Mouse (Mus musculus): Measurements from ENCODE around the gene Ppan. TPM values are rescaled to one million over a fixed set of nuclear protein-coding genes. Genes with fewer than 3 reads are reported as not detected.

Gene Ppan
- polyA plus RNA-seq (2012; rRNA removed): 147 and 175 TPM in 2 replicates
- 79.8 and 82.7 TPM in 2 replicates for polyA plus RNA-seq (2014; fragmentation: Nextera tagmentation; extraction: Ambion mirVana)

GRCm38 (mm10) chr9:20887704-20888385, at the start of gene Ppan:
Ppan (plus strand) TSS chr9:20888175.
- ATAC-seq (ENCODE audit: low FRiP score, low read depth): peak; percentile 94
- Histone ChIP-seq H3K27ac (replicated peaks; ENCODE audit: low read depth, low read length) (peak within 1 kb of the TSS; percentile 94), H3K9ac (ENCODE audit: low read depth, low read length, severe bottlenecking) (peak within 1 kb of the TSS; percentile 86), H3K4me2 (replicated peaks; ENCODE audit: low read depth, low read length, severe bottlenecking) (peak within 1 kb of the TSS; percentile 54), H3K36me3 (ENCODE audit: control insufficient read depth, insufficient read depth, low read length) (peaks cover 37% of the 10 kb centered on the region), H3K9me3 (ENCODE audit: control insufficient read depth, low read length) (no peaks in the 10 kb centered on the region), H3K27me3 (ENCODE audit: control insufficient read depth, insufficient read depth, low read length) (no peaks in the 10 kb centered on the region), H3K4me3 (replicated peaks; ENCODE audit: low read length) (peak within 1 kb of the TSS; percentile 95), H3K4me1 (ENCODE audit: control insufficient read depth, insufficient read depth, low read length) (no peaks in the 10 kb centered on the region)
- TF ChIP-seq POLR2A (IDR thresholded peaks at IDR 0.05; ENCODE audit: borderline replicate concordance, extremely low read depth, insufficient read depth, insufficient read length): peak; percentile 60; the same call in 1 of the 2 replicates
- under 1% methylated on average over 36 of the region's 43 CpGs for WGBS
- DNase-seq (ENCODE audit: low spot score): peak; percentile 95

GRCm38 (mm10) chr9:20838931-20839330, 49.0 kb upstream of the Ppan start:
- no peak for TF ChIP-seq POLR2A (IDR thresholded peaks at IDR 0.05; ENCODE audit: borderline replicate concordance, extremely low read depth, insufficient read depth, insufficient read length)
- Histone ChIP-seq H3K4me3 (replicated peaks; ENCODE audit: low read length) (no peak overlapping the region), H3K9ac (ENCODE audit: low read depth, low read length, severe bottlenecking) (no peak overlapping the region), H3K27me3 (ENCODE audit: control insufficient read depth, insufficient read depth, low read length) (no peaks in the 10 kb centered on the region), H3K36me3 (ENCODE audit: control insufficient read depth, insufficient read depth, low read length) (no peaks in the 10 kb centered on the region), H3K9me3 (ENCODE audit: control insufficient read depth, low read length) (no peaks in the 10 kb centered on the region), H3K27ac (replicated peaks; ENCODE audit: low read depth, low read length) (no peak overlapping the region), H3K4me2 (replicated peaks; ENCODE audit: low read depth, low read length, severe bottlenecking) (no peak overlapping the region), H3K4me1 (ENCODE audit: control insufficient read depth, insufficient read depth, low read length) (no peaks in the 10 kb centered on the region)
- WGBS: 58% methylated on average over 6 of the region's 6 CpGs
- no peak for DNase-seq (ENCODE audit: low spot score)
- no peak for ATAC-seq (ENCODE audit: low FRiP score, low read depth)

GRCm38 (mm10) chr9:20842211-20842610, 45.8 kb upstream of the Ppan start:
- ATAC-seq (ENCODE audit: low FRiP score, low read depth) (no peak), DNase-seq (ENCODE audit: low spot score) (no peak)
- no peak overlapping the region for H3K4me3 ChIP-seq (replicated peaks; ENCODE audit: low read length)
- no peak for TF ChIP-seq POLR2A (IDR thresholded peaks at IDR 0.05; ENCODE audit: borderline replicate concordance, extremely low read depth, insufficient read depth, insufficient read length)
- H3K4me2 ChIP-seq (replicated peaks; ENCODE audit: low read depth, low read length, severe bottlenecking): no peak overlapping the region
- no peak overlapping the region for H3K27ac ChIP-seq (replicated peaks; ENCODE audit: low read depth, low read length)
- H3K9me3 ChIP-seq (ENCODE audit: control insufficient read depth, low read length): no peaks in the 10 kb centered on the region
- 70% methylated on average over 4 of the region's 4 CpGs for whole genome bisulfite sequencing
- no peaks in the 10 kb centered on the region for H3K36me3 ChIP-seq (ENCODE audit: control insufficient read depth, insufficient read depth, low read length)
- no peaks in the 10 kb centered on the region for H3K27me3 ChIP-seq (ENCODE audit: control insufficient read depth, insufficient read depth, low read length)
- no peaks in the 10 kb centered on the region for H3K4me1 ChIP-seq (ENCODE audit: control insufficient read depth, insufficient read depth, low read length)
- H3K9ac ChIP-seq (ENCODE audit: low read depth, low read length, severe bottlenecking): no peak overlapping the region

- H3K4me1 ChIP-seq (ENCODE audit: control insufficient read depth, insufficient read depth, low read length): no peaks in the 10 kb centered on the region
- ATAC-seq (ENCODE audit: low FRiP score, low read depth): no peak
- DNase-seq (ENCODE audit: low spot score): peak; percentile 22
- no peaks in the 10 kb centered on the region for H3K36me3 ChIP-seq (ENCODE audit: control insufficient read depth, insufficient read depth, low read length)
- H3K9ac ChIP-seq (ENCODE audit: low read depth, low read length, severe bottlenecking): no peak overlapping the region
- no peak overlapping the region for H3K4me3 ChIP-seq (replicated peaks; ENCODE audit: low read length)
- TF ChIP-seq POLR2A (IDR thresholded peaks at IDR 0.05; ENCODE audit: borderline replicate concordance, extremely low read depth, insufficient read depth, insufficient read length): no peak
- H3K9me3 ChIP-seq (ENCODE audit: control insufficient read depth, low read length): no peaks in the 10 kb centered on the region
- 33% methylated on average over 2 of the region's 2 CpGs for WGBS
- no peaks in the 10 kb centered on the region for H3K27me3 ChIP-seq (ENCODE audit: control insufficient read depth, insufficient read depth, low read length)
- no peak overlapping the region for H3K4me2 ChIP-seq (replicated peaks; ENCODE audit: low read depth, low read length, severe bottlenecking)
- no peak overlapping the region for H3K27ac ChIP-seq (replicated peaks; ENCODE audit: low read depth, low read length)
Observed at GRCm38 (mm10) chr9:20842670-20843069, 45.3 kb upstream of the Ppan start.

- Histone ChIP-seq H3K9me3 (ENCODE audit: control insufficient read depth, low read length) (no peaks in the 10 kb centered on the region), H3K36me3 (ENCODE audit: control insufficient read depth, insufficient read depth, low read length) (no peaks in the 10 kb centered on the region), H3K4me3 (replicated peaks; ENCODE audit: low read length) (no peak overlapping the region), H3K4me1 (ENCODE audit: control insufficient read depth, insufficient read depth, low read length) (no peaks in the 10 kb centered on the region), H3K27me3 (ENCODE audit: control insufficient read depth, insufficient read depth, low read length) (no peaks in the 10 kb centered on the region), H3K9ac (ENCODE audit: low read depth, low read length, severe bottlenecking) (no peak overlapping the region), H3K4me2 (replicated peaks; ENCODE audit: low read depth, low read length, severe bottlenecking) (no peak overlapping the region), H3K27ac (replicated peaks; ENCODE audit: low read depth, low read length) (no peak overlapping the region)
- ATAC-seq (ENCODE audit: low FRiP score, low read depth) (no peak), DNase-seq (ENCODE audit: low spot score) (no peak)
- TF ChIP-seq POLR2A (IDR thresholded peaks at IDR 0.05; ENCODE audit: borderline replicate concordance, extremely low read depth, insufficient read depth, insufficient read length): no peak
- 85% methylated on average over 2 of the region's 2 CpGs for WGBS
Observed at GRCm38 (mm10) chr9:20850179-20850578, 37.8 kb upstream of the Ppan start.
